Mouse (Mus musculus): ENCODE measurements around the gene Fam135a.

DNA sequence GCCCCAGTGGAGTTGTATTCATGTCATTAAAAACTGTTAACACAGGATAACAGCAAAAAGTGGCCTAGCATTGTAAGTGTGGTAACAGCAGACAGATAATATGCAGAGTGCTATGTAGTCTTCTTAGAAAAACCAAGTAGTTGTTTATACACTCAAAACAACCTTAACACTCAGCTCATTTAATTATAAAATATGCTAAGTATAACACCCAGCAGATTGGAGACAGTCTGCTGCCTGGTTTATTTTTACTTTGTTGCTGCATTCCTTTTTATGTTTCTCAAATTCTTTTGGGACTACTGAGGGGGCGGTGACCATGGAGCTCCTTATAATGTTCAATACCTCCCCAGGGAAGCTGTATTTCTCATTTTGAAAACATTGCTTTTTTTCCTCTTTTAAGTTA, 22.4 kb upstream of the Fam135a start:
- TF ChIP-seq MYOD1 (IDR thresholded peaks at IDR 0.05; ENCODE audit: control insufficient read depth in 1 of 3, insufficient read length in 2 of 3, low read depth in 2 of 3) (no peak), POLR2A (IDR thresholded peaks at IDR 0.05; ENCODE audit: insufficient read length, low read depth) (no peak), USF1 (IDR thresholded peaks at IDR 0.05; ENCODE audit: low read depth) (no peak), CEBPB (IDR thresholded peaks at IDR 0.05; ENCODE audit: insufficient read depth, poor library complexity, severe bottlenecking) (no peak)
